Mouse (Mus musculus): ENCODE data around the gene Olfr648.
A peak's percentile ranks its signal among the peaks of the same experiment; 100 is the strongest.

Gene Olfr648

DNA sequence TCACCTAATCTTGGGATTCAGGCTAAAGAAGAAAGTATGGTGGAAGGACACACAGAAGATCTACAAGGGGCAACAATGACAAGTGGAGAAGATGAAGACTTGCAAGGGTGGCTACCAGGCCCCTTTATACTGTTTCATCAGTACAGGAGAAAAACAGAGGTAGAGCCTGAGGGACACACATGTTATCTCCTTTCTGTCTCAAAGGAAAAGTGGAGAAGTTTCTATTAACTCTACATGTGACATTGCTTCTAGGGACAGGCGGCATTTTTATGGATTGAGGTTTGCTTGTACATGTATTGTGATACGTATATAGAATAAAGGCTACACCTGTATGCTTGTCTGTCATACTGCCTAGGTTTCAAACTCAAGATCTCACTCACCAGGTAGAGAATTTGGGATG lies at the start of gene Olfr648:
TSS of gene Olfr648 (minus strand) at position 101 of the 400 bp plus-strand sequence.
- DNase-seq (ENCODE audit: extremely low spot score, low spot score), result no peak

DNA sequence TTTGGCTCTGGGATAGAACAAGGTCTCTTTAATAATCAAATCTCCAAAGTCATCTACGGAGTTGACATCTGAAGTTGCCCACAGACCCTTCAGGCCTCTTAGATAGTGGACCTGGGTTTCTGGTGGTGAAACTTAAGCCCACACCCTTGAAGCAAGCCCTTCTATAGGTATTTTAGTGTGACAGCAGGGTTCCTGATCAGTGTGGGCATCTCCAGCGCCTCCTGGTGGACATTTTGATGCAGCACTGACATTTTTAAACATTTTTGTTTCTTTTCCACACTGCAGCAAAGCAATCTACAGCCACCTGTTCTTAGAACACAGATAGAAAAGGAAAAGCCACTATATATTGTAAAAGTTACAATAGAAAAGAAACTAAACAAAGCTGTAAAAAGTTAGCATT lies 48.0 kb upstream of the Olfr648 start:
- peak; percentile 30 for DNase-seq (ENCODE audit: extremely low spot score, low spot score)

DNA sequence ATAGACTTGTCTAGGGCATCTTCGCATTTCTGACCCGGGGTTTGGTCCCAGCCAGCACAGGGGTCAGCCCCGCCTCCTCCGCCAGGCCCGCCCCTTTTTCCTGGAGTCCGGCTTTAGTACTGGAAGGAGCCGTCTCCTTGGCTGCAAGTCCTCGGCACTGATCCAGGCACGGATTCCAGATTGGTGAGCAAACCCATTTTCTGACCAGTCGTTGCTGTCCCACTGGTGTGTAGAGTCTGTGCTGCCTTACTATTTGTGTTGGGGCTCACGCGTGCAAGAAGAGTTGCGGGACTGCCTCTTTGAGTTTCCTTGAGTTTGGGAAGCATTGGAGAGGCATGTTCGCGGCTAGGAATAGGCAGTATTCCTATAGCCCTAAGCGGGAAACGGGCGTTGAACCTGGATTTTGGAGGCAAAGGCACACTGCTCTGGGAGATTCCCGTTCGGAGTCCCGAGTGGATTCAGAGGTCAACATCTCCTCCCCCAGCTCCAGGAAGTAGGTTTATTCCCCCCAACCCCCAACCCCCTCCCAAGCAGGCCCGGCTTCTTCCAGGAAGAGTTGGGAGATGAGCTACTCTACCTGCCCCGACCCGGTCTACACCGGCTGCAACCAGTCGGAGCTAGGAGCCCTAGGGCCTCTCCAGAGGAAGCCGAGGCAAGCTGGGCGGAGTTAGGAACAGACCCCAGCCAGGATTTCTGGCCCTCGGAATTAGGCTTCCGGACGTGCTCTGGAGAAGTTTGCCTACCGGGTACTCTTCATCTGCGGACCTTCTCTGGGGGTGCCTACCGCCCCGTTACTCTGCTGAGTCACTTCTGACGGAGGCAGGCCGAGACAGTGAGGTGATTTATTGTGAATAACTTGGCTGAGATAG lies 35.7 kb upstream of the Olfr648 start, which contains the start of gene Trim6:
TSS of gene Trim6 (plus strand) at position 93 of the 869 bp plus-strand sequence.
- peak; percentile 64 for DNase-seq (ENCODE audit: extremely low spot score, low spot score)

DNA sequence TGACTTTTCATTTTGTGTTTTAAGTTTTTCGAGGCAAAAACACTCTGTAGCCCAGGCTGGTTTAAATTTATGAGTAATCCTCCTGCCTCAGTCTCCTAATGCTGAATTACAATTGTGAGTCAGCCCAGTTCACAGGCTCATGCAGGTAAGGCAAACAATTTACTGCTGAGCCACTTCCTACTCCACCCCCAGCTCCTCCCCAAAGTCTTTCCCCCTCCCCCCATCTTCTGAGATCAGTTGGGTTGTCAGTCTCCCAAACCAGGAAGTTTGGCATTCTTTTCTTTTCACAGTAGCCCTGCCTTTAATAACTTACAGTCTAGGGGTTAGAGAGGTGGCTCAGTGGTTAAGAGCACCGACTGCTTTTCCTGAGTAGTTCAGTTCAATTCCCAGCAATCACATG lies 34.7 kb upstream of the Olfr648 start:
- DNase-seq (ENCODE audit: extremely low spot score, low spot score), result no peak

DNA sequence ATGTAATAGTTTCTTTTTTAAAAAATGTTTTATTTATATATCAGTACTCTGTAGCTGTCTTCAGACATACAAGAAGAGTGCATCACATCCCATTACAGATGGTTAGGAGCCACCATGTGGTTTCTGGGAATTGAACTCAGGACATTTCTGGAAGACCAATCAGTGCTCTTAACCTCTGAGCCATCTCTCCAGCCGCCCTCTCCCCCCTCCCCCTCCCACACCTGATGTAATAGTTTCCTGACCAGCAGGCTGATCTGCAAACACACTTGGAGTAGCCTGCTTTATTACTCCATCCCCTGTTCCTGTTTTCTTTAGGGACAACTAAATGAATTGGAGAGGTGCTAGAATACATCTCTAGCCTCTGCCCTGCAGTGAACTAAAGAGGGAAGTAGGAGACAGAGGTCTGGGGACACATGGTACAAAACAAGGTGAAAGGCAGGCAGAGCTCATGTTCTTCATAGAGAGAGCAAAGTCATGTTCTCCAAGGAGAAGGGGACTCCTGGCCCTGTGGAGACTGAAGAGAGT lies 32.9 kb upstream of the Olfr648 start:
- DNase-seq (ENCODE audit: extremely low spot score, low spot score), result no peak

DNA sequence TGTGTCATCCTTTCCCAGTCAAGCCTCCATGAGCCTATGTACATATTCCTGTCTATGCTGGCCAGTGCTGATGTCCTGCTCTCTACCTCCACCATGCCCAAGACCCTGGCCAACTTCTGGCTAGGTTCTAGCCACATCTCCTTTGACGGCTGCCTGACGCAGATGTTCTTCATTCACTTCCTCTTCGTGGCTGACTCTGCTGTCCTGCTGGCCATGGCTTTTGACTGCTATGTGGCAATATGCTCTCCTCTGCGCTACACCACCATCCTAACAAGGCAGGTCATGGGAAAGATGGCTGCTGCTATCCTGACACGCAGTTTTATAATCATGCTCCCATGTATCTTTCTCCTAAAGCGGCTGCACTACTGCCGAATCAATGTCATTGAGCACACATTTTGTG lies 23.0 kb upstream of the Olfr648 start:
- no peak for DNase-seq (ENCODE audit: extremely low spot score, low spot score)

DNA sequence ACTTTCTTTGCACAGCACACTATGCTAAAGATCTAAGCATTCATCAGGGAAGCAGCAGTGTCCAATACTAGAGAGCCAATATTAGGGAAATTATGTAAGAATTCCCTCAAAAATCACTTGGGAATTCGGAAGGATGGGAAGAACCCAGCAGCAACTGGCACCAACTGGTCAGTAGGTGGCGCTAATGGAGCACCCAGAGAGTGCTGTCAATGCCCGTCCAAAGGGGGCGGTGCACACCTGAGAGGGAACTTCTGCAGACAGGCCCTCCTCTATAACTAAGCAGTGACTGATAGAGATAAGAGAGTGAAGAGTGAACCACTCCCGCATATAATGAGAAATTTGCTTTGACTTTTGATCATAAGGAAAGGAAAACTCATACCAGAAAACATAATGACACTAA lies 16.6 kb upstream of the Olfr648 start:
- peak; percentile 55 for DNase-seq (ENCODE audit: extremely low spot score, low spot score)

DNA sequence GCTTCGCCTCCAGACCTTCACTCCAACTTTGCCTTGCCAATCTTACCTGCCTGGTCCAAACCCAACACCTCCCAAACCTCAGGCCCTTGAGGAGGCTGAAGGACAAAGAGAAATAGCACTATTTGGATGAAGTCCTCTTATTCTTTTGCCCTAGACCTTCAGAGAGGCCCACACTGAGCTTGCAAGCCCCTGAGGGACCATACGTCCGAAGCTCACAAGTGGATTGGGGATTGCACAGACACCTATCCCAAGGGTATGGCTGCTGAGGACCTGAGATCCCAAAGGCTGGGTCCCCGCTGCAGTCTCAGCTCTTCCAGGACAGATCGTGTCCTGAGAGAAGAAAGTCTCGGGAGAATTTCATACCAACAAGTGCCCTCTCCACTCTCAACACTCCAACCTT lies 12.7 kb upstream of the Olfr648 start, which contains the start of gene Olfr649:
TSS of gene Olfr649 (minus strand) at position 101 of the 400 bp plus-strand sequence.
- no peak for DNase-seq (ENCODE audit: extremely low spot score, low spot score)

DNA sequence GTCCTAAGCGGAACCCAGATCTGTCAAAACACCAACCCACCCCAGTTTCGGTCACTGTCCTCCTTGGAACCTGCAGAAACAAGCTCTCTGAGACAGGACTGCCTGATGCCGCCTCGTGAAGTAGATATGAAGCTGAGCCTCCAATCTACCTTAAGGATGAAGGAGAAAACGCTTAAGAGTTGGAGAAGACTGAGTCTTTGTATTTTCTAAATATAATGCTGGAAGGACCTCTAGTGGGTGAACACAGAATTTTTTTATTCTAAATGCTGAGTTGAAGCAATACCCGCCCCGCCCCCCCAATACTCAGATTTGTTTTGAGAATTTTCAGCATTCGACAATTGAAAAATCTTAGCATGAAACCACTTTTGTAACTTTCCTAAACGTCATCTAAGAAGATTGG lies 8.1 kb upstream of the Olfr648 start:
- no peak for DNase-seq (ENCODE audit: extremely low spot score, low spot score)

DNA sequence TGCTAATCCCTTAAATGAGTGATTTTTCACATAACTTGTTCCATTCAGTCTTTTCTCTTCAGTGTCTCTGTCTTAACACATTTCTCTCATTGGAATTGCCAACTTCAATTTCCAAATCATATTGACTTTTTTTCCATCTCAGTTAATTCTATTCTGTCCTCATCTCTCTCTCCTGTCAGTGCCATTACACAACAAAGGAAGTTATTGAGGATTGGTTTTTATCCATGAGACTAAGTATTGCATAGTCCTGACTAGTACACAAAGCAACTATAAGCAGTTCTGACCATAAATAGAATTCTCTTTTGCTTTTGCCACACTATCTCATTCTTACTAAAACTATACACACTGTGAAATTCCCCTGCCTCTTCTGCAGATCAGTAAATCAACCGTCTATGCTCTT lies 4.1 kb downstream of the Olfr648 start:
- no peak for DNase-seq (ENCODE audit: extremely low spot score, low spot score)

DNA sequence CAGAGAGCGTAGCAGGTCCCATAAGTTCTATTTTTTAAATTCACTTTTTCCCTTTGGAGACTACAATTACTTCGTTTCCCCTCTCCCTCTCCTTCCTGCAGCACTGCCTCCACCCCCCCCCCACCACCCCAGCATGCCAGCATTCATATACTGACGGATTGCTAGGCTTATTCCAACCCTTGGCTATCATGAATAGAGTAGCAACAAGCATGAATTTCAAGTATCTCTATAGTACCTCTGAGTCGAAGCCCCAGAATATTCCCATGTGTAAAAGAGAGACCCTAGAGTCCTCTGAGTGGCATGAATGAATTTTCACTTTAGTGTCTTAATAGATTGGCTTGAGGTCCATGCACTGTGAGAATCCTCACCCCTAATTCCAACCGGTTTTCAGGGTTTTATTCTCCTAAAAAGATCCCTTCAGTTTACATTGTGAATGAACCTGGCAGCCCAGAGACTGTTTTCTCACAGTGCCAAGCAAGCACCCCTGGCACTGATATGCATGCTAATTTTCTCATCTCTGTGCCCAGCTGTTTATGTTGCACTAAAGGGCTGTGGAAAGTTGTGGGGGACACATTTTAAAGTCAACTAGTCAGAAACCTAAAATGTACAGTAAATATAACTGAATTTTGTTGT lies 4.7 kb downstream of the Olfr648 start:
- no peak for DNase-seq (ENCODE audit: extremely low spot score, low spot score)

DNA sequence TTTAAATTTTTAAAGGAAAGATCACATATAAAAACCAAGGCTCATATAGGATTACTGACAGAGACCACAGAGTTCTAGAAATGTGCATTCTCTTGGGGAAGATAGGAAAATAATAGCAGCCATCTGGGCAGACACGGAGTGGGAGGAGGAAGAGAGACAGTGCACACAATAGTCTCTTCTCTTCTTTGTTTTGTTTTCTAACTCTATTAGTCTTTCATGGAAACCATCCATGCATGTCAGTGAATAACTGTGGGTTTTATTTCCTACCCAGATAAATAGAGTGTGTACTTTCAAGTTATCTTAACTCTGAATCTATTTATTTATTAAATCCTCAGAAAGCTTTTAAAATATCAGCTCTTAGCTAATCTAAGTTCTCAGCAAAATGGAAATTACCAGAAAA lies 8.1 kb downstream of the Olfr648 start:
- no peak for DNase-seq (ENCODE audit: extremely low spot score, low spot score)

DNA sequence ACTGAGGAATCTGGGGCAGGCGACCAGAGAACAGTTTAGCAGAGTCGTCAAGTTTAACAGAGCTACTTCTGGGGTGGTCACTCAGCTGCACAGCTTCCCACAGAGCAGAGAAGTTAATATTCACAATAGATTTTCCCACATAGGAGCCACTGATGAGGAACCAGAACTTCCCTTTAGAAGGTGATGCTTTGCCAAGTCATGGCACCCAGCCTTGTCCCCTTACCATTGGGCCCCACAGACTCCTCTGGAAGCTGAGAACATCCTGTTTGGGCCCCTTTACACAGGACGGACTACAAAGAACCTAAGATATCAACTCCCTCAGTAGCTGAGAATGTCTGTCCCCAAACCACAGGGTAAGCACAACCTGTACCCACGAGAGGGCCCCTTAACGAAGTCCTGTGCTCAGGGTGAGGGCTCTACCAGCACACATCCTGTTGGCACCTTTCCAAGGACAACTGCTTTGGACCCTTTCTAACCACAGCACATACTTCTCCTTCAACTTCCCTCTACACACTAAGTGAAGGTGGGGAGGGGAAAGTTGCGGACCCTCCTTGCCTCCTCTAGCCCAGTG lies 13.5 kb downstream of the Olfr648 start:
- no peak for DNase-seq (ENCODE audit: extremely low spot score, low spot score)

DNA sequence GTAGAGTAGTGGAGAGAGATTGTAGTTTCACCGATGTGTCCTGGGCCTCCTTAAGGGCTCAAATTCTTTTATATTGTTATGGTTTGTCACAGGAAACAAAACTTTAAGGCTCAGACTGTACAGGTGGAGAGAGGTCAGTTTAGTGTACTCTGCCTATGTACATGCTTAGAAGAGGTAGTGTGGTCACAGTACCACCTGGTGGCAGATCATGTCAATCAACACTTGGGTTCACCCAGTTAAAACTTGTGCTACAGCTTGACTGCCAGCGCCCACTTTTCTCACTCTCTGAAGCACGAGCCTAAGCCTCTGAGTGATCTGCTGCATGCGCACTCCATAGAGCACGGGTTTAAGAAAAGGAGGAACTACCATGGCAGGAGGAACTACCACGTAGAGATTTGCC lies 16.1 kb downstream of the Olfr648 start:
- DNase-seq (ENCODE audit: extremely low spot score, low spot score), result no peak

DNA sequence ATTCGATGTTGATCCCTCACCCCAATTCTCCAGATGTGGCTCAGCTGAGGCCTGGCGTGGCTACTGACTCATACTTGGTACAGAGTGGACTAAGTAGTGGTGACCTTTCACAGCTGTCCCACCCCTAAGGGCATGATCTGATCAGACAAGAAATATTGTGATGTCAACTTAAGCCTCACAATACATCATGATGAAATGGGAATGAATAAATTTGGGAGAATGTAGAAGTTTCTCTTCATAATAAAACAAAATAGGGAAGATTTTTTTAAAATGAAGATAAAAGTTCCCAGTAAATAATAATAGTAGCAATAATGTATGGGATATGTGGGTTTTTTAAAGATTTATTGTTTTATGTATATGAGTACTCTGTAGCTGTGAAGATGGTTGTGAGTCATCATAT lies 32.7 kb downstream of the Olfr648 start, which contains the start of gene Ubqlnl:
TSS of gene Ubqlnl (minus strand) at position 101 of the 400 bp plus-strand sequence.
- no peak for DNase-seq (ENCODE audit: extremely low spot score, low spot score)

DNA sequence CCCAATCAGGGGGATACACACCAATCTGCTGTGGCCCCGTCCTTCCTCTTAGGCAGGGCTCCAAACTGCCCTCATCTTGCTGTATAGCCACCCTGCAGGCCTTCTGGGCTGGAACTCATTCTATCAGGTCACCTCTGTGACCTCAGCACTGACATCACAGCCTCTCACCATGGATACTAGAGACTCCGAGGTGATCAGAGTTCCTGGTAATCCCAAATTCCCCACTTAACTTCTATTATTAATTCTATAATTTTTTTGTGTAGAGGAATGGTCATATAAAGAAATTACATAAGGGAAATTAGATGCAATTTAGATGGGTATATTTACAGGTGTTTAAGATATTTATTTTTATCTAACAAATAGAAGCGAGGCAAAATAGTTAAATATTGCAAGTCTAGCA lies 40.0 kb downstream of the Olfr648 start, which contains the start of gene Ubqln3:
TSS of gene Ubqln3 (minus strand) at position 101 of the 400 bp plus-strand sequence.
- DNase-seq (ENCODE audit: extremely low spot score, low spot score), result no peak

DNA sequence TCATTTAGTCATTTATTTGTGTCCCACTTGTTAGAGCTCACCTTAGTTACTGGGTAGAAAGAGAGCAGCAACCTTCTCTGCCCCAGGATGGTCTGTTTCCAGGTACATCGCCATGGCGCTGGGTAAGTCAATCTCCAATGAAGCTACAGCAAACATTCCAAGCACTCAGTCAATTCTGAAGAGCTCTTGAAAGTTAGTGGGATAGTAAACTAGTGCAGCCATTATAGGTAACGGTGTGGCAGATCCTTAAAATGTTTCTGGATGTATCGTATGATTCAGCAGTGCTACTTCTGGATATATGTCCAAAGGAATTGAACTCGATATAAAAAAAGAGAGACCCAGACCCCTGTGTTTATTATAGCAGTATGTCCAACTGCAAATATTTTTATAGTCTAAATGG lies 45.9 kb downstream of the Olfr648 start, which contains the start of gene Olfr643:
TSS of gene Olfr643 (minus strand) at position 101 of the 400 bp plus-strand sequence.
- no peak for DNase-seq (ENCODE audit: extremely low spot score, low spot score)

DNA sequence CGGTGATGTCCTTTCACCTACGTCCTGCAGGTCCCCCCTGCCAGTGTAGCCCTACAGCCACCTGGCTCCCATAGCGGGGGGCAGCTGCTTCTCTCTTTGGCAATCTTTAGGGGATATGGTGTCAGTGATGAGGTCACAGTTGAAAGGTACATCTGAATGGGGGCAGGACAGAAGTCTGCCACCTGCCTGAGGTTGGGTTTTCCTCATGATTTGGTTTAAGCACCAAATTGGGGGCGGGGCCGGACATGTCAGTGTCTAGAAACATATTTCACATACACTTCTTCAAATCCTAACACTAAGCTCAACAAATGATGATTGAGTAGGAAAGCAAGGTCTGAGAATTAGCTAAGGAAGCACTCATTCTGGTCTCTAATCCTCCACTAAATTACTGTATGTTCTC lies 53.5 kb downstream of the Olfr648 start, which contains the start of gene Ubqln5:
TSS of gene Ubqln5 (minus strand) at position 101 of the 400 bp plus-strand sequence.
- DNase-seq (ENCODE audit: extremely low spot score, low spot score), result no peak

Measured in neural tube, embryonic 10.5 days (tissue).